Mouse (Mus musculus): ENCODE measurements around the gene Igf2r. TPM values are rescaled to one million over a fixed set of nuclear protein-coding genes. Genes with fewer than 3 reads are reported as not detected.

Igf2r gene
- polyA plus RNA-seq, 1 experiment: 27.7 TPM

GRCm38 (mm10) chr17:12753050-12753449 lies 16.4 kb downstream of the Igf2r start:
- no peak for TF ChIP-seq POLR2A (IDR thresholded peaks at IDR 0.05; ENCODE audit: control insufficient read depth, extremely low read depth, insufficient read depth, low read length, poor library complexity)
- no peak for TF ChIP-seq CTCF (IDR thresholded peaks at IDR 0.05; ENCODE audit: borderline replicate concordance, control insufficient read depth, extremely low read depth, insufficient read depth, low read length, poor library complexity)
- DNase-seq: no peak
- WGBS: 92% methylated on average over 4 of the region's 4 CpGs
- no peaks in the 10 kb centered on the region for H3K27me3 ChIP-seq (ENCODE audit: control insufficient read depth, insufficient read depth, low read length)
- H3K4me1 ChIP-seq (replicated peaks; ENCODE audit: control insufficient read depth, insufficient read depth, low read length): peaks cover 44% of the 10 kb centered on the region
- no peak overlapping the region for H3K4me3 ChIP-seq (ENCODE audit: control insufficient read depth, insufficient read depth, low read length)
- H3K27ac ChIP-seq (ENCODE audit: control insufficient read depth, insufficient read depth, low read length): no peak overlapping the region
- no peaks in the 10 kb centered on the region for H3K36me3 ChIP-seq (ENCODE audit: control insufficient read depth, insufficient read depth, low read length)

GRCm38 (mm10) chr17:12751641-12752040 lies 17.8 kb downstream of the Igf2r start:
- WGBS: 92% methylated on average over 4 of the region's 4 CpGs
- H3K27ac ChIP-seq (ENCODE audit: control insufficient read depth, insufficient read depth, low read length): no peak overlapping the region

GRCm38 (mm10) chr17:12751218-12751617 lies 18.2 kb downstream of the Igf2r start:
- Histone ChIP-seq H3K4me3 (ENCODE audit: control insufficient read depth, insufficient read depth, low read length) (no peak overlapping the region), H3K36me3 (ENCODE audit: control insufficient read depth, insufficient read depth, low read length) (no peaks in the 10 kb centered on the region), H3K27me3 (ENCODE audit: control insufficient read depth, insufficient read depth, low read length) (no peaks in the 10 kb centered on the region), H3K27ac (ENCODE audit: control insufficient read depth, insufficient read depth, low read length) (no peak overlapping the region), H3K4me1 (replicated peaks; ENCODE audit: control insufficient read depth, insufficient read depth, low read length) (peaks cover 50% of the 10 kb centered on the region)
- no peak for DNase-seq
- TF ChIP-seq POLR2A (IDR thresholded peaks at IDR 0.05; ENCODE audit: control insufficient read depth, extremely low read depth, insufficient read depth, low read length, poor library complexity) (no peak), CTCF (IDR thresholded peaks at IDR 0.05; ENCODE audit: borderline replicate concordance, control insufficient read depth, extremely low read depth, insufficient read depth, low read length, poor library complexity) (no peak)
- WGBS: 76% methylated on average over 4 of the region's 4 CpGs

More at GRCm38 (mm10) chr17:12751641-12752040, 17.8 kb downstream of the Igf2r start:
- H3K36me3 ChIP-seq (ENCODE audit: control insufficient read depth, insufficient read depth, low read length): no peaks in the 10 kb centered on the region
- peaks cover 46% of the 10 kb centered on the region for H3K4me1 ChIP-seq (replicated peaks; ENCODE audit: control insufficient read depth, insufficient read depth, low read length)
- no peak for DNase-seq
- H3K27me3 ChIP-seq (ENCODE audit: control insufficient read depth, insufficient read depth, low read length): no peaks in the 10 kb centered on the region
- no peak overlapping the region for H3K4me3 ChIP-seq (ENCODE audit: control insufficient read depth, insufficient read depth, low read length)
- no peak for TF ChIP-seq CTCF (IDR thresholded peaks at IDR 0.05; ENCODE audit: borderline replicate concordance, control insufficient read depth, extremely low read depth, insufficient read depth, low read length, poor library complexity)
- no peak for TF ChIP-seq POLR2A (IDR thresholded peaks at IDR 0.05; ENCODE audit: control insufficient read depth, extremely low read depth, insufficient read depth, low read length, poor library complexity)

GRCm38 (mm10) chr17:12750591-12751170 lies 18.8 kb downstream of the Igf2r start:
- H3K27ac ChIP-seq (ENCODE audit: control insufficient read depth, insufficient read depth, low read length): no peak overlapping the region
- peaks cover 49% of the 10 kb centered on the region for H3K4me1 ChIP-seq (replicated peaks; ENCODE audit: control insufficient read depth, insufficient read depth, low read length)

GRCm38 (mm10) chr17:12749421-12750367 lies 19.8 kb downstream of the Igf2r start:
- Histone ChIP-seq H3K36me3 (ENCODE audit: control insufficient read depth, insufficient read depth, low read length) (no peaks in the 10 kb centered on the region), H3K4me1 (replicated peaks; ENCODE audit: control insufficient read depth, insufficient read depth, low read length) (peaks cover 50% of the 10 kb centered on the region), H3K27me3 (ENCODE audit: control insufficient read depth, insufficient read depth, low read length) (no peaks in the 10 kb centered on the region), H3K4me3 (ENCODE audit: control insufficient read depth, insufficient read depth, low read length) (no peak overlapping the region), H3K27ac (ENCODE audit: control insufficient read depth, insufficient read depth, low read length) (0 out of 2 replicates have a peak overlapping the region, but pooled peaks have one; percentile 41)
- TF ChIP-seq POLR2A (IDR thresholded peaks at IDR 0.05; ENCODE audit: control insufficient read depth, extremely low read depth, insufficient read depth, low read length, poor library complexity) (no peak), CTCF (IDR thresholded peaks at IDR 0.05; ENCODE audit: borderline replicate concordance, control insufficient read depth, extremely low read depth, insufficient read depth, low read length, poor library complexity) (no peak)
- WGBS: 78% methylated on average over 8 of the region's 8 CpGs
- no peak for DNase-seq

More at GRCm38 (mm10) chr17:12750591-12751170, 18.8 kb downstream of the Igf2r start:
- Histone ChIP-seq H3K27me3 (ENCODE audit: control insufficient read depth, insufficient read depth, low read length) (no peaks in the 10 kb centered on the region), H3K36me3 (ENCODE audit: control insufficient read depth, insufficient read depth, low read length) (no peaks in the 10 kb centered on the region), H3K4me3 (ENCODE audit: control insufficient read depth, insufficient read depth, low read length) (no peak overlapping the region)
- no peak for DNase-seq
- WGBS: 61% methylated on average over 9 of the region's 9 CpGs
- TF ChIP-seq POLR2A (IDR thresholded peaks at IDR 0.05; ENCODE audit: control insufficient read depth, extremely low read depth, insufficient read depth, low read length, poor library complexity): no peak
- no peak for TF ChIP-seq CTCF (IDR thresholded peaks at IDR 0.05; ENCODE audit: borderline replicate concordance, control insufficient read depth, extremely low read depth, insufficient read depth, low read length, poor library complexity)

GRCm38 (mm10) chr17:12745761-12746160 lies 23.7 kb downstream of the Igf2r start:
- Histone ChIP-seq H3K36me3 (ENCODE audit: control insufficient read depth, insufficient read depth, low read length) (no peaks in the 10 kb centered on the region), H3K27ac (ENCODE audit: control insufficient read depth, insufficient read depth, low read length) (peak overlapping the region; percentile 99), H3K27me3 (ENCODE audit: control insufficient read depth, insufficient read depth, low read length) (no peaks in the 10 kb centered on the region), H3K4me3 (ENCODE audit: control insufficient read depth, insufficient read depth, low read length) (no peak overlapping the region), H3K4me1 (replicated peaks; ENCODE audit: control insufficient read depth, insufficient read depth, low read length) (peaks cover 50% of the 10 kb centered on the region)
- 4% methylated on average over 4 of the region's 4 CpGs for WGBS
- no peak for TF ChIP-seq CTCF (IDR thresholded peaks at IDR 0.05; ENCODE audit: borderline replicate concordance, control insufficient read depth, extremely low read depth, insufficient read depth, low read length, poor library complexity)
- TF ChIP-seq POLR2A (IDR thresholded peaks at IDR 0.05; ENCODE audit: control insufficient read depth, extremely low read depth, insufficient read depth, low read length, poor library complexity): no peak
- peak; percentile 65 for DNase-seq
